Mouse (Mus musculus) bone marrow macrophage, adult 2 months (primary cell): ENCODE data around the gene Dusp2. TPM values are rescaled to one million over a fixed set of nuclear protein-coding genes. Genes with fewer than 3 reads are reported as not detected.
A peak's percentile ranks its signal among the peaks of the same experiment; 100 is the strongest.

Source experiments
- H3K27ac ChIP-seq: 2 replicates; pipeline ENCODE4 v1.5.1; 2012; ENCODE audit warnings: low read depth, low read length; ENCODE audit not compliant: insufficient read depth
- H3K4me1 ChIP-seq: 2 replicates; pipeline ENCODE4 v1.6.1; 2012; ENCODE audit warnings: low read length; ENCODE audit not compliant: control insufficient read depth, insufficient read depth
- H3K4me3 ChIP-seq: 2 replicates; pipeline ENCODE4 v1.5.1; 2012; ENCODE audit warnings: mild to moderate bottlenecking, low read length, moderate library complexity; ENCODE audit not compliant: insufficient read depth
- CTCF ChIP-seq: IDR thresholded peaks from 2 replicates; pipeline ENCODE4 v1.5.1; 2012; ENCODE audit warnings: low read depth, mild to moderate bottlenecking, low read length, moderate library complexity
- POLR2A ChIP-seq: IDR thresholded peaks from 2 replicates; pipeline ENCODE4 v1.6.1; 2012; ENCODE audit warnings: mild to moderate bottlenecking, low read depth, low read length, borderline replicate concordance
- polyA plus RNA-seq: library from polyadenylated mRNA; stranded (reverse); fragments of >200 nt; gene quantifications from 2 replicates; pipeline ENCODE4 v1.2.4, GENCODE M21; 2012; ENCODE audit not compliant: missing spikeins, insufficient read depth, insufficient read length

The Dusp2 gene
- polyA plus RNA-seq, 1 experiment, result 2.0 TPM

- Histone ChIP-seq H3K27ac (no peak overlapping the region), H3K4me1 (peaks cover 25% of the 10 kb centered on the region), H3K4me3 (no peak overlapping the region)
- no peak for TF ChIP-seq CTCF
- no peak for TF ChIP-seq POLR2A
Measured at GRCm38 (mm10) chr2:127374131-127374530, 38.2 kb downstream of the Dusp2 start.

- Histone ChIP-seq H3K4me1 (peaks cover 27% of the 10 kb centered on the region), H3K27ac (no peak overlapping the region), H3K4me3 (no peak overlapping the region)
- TF ChIP-seq CTCF, result no peak
- no peak for TF ChIP-seq POLR2A
Measured at GRCm38 (mm10) chr2:127375087-127375486, 39.1 kb downstream of the Dusp2 start.

GRCm38 (mm10) chr2:127375759-127376341 lies 39.9 kb downstream of the Dusp2 start:
- Histone ChIP-seq H3K4me1 (peaks cover 27% of the 10 kb centered on the region), H3K27ac (no peak overlapping the region), H3K4me3 (no peak overlapping the region)
- no peak for TF ChIP-seq CTCF
- no peak for TF ChIP-seq POLR2A

GRCm38 (mm10) chr2:127376423-127377051 lies 40.6 kb downstream of the Dusp2 start:
- Histone ChIP-seq H3K27ac (no peak overlapping the region), H3K4me3 (no peak overlapping the region), H3K4me1 (peaks cover 27% of the 10 kb centered on the region)
- TF ChIP-seq POLR2A, result no peak
- TF ChIP-seq CTCF, result no peak

- no peak overlapping the region for H3K4me3 ChIP-seq
- peaks cover 27% of the 10 kb centered on the region for H3K4me1 ChIP-seq
- TF ChIP-seq POLR2A (no peak), CTCF (no peak)
- no peak overlapping the region for H3K27ac ChIP-seq
Measured at GRCm38 (mm10) chr2:127377942-127378610, 42.1 kb downstream of the Dusp2 start.

- no peak overlapping the region for H3K27ac ChIP-seq
- H3K4me3 ChIP-seq, result no peak overlapping the region
- TF ChIP-seq CTCF, result 0 out of 2 replicates have a peak, but pooled peaks have one; percentile 11
- TF ChIP-seq POLR2A, result no peak
- peaks cover 27% of the 10 kb centered on the region for H3K4me1 ChIP-seq
Measured at GRCm38 (mm10) chr2:127378611-127378990, 42.6 kb downstream of the Dusp2 start.

GRCm38 (mm10) chr2:127379250-127379649 lies 43.3 kb downstream of the Dusp2 start:
- Histone ChIP-seq H3K4me1 (peaks cover 27% of the 10 kb centered on the region), H3K4me3 (no peak overlapping the region), H3K27ac (no peak overlapping the region)
- TF ChIP-seq CTCF (no peak), POLR2A (no peak)

- Histone ChIP-seq H3K4me3 (no peak overlapping the region), H3K4me1 (peaks cover 5% of the 10 kb centered on the region), H3K27ac (no peak overlapping the region)
- no peak for TF ChIP-seq CTCF
- no peak for TF ChIP-seq POLR2A
Measured at GRCm38 (mm10) chr2:127383881-127384280, 47.9 kb downstream of the Dusp2 start.

- H3K4me1 ChIP-seq, result peaks cover 6% of the 10 kb centered on the region
- no peak overlapping the region for H3K27ac ChIP-seq
- H3K4me3 ChIP-seq, result no peak overlapping the region
- TF ChIP-seq POLR2A, result no peak
- TF ChIP-seq CTCF, result no peak
Measured at GRCm38 (mm10) chr2:127387521-127387920, 51.6 kb downstream of the Dusp2 start.

Other genes with a start within 250 kb of the Dusp2 start
- 32.5 and 33.3 TPM in 2 replicates for gene Ncaph, start 202.2 kb upstream of the Dusp2 start, polyA plus RNA-seq
- gene Itpripl1, start 192.7 kb upstream of the Dusp2 start, polyA plus RNA-seq, result 23.8 and 26.6 TPM in 2 replicates
- gene 1810024B03Rik, start 127.9 kb upstream of the Dusp2 start, polyA plus RNA-seq, result 1.9 and 2.0 TPM in 2 replicates
- gene Snrnp200, start 127.8 kb upstream of the Dusp2 start, polyA plus RNA-seq, result 34.6 and 44.1 TPM in 2 replicates
- 44.6 and 48.8 TPM in 2 replicates for gene Ciao1, start 88.3 kb upstream of the Dusp2 start, polyA plus RNA-seq
- 41.6 and 46.2 TPM in 2 replicates for gene Tmem127, start 88.3 kb upstream of the Dusp2 start, polyA plus RNA-seq
- 35.5 and 36.7 TPM in 2 replicates for gene Stard7, start 65.9 kb upstream of the Dusp2 start, polyA plus RNA-seq
- gene Astl, start 2.5 kb downstream of the Dusp2 start, polyA plus RNA-seq, result 0.59 TPM in 1 of 2 replicates, not detected in the other
- gene Adra2b, start 27.0 kb downstream of the Dusp2 start, polyA plus RNA-seq, result 0.13 TPM in 1 of 2 replicates, not detected in the other
- gene Gpat2, start 89.0 kb downstream of the Dusp2 start, polyA plus RNA-seq, result not detected in 2 replicates
- gene Fahd2a, start 108.4 kb downstream of the Dusp2 start, polyA plus RNA-seq, result 11.9 and 16.9 TPM in 2 replicates
- gene Kcnip3, start 185.9 kb downstream of the Dusp2 start, polyA plus RNA-seq, result not detected in 2 replicates
- not detected in 2 replicates for gene Prom2, start 205.3 kb downstream of the Dusp2 start, polyA plus RNA-seq